Mouse (Mus musculus) urinary bladder, adult 18-20 months (tissue): Measurements from ENCODE around the gene Gnb1l.
"Not testable (repeated sequence)": the region's sequence is repeated elsewhere in the genome, so short reads cannot be mapped to it uniquely, and the experiment has no call there.

ENCODE experiments used
- DNase-seq, 2 experiments: peaks; one replicate each; pipeline ENCODE4 v3.0.0; 2022; ENCODE audit warnings: low spot score in 2 of 2, mixed read lengths in 2 of 2

Gnb1l gene

GRCm38 (mm10) chr16:18483839-18484238, 14.7 kb upstream of the Gnb1l start:
- DNase-seq: no peak

GRCm38 (mm10) chr16:18484386-18484785, 14.1 kb upstream of the Gnb1l start:
- no peak for DNase-seq

GRCm38 (mm10) chr16:18484794-18485435, 13.6 kb upstream of the Gnb1l start:
- DNase-seq: no peak

- DNase-seq: no peak
Observed at GRCm38 (mm10) chr16:18486126-18486525, 12.4 kb upstream of the Gnb1l start.

GRCm38 (mm10) chr16:18490281-18490680, 8.2 kb upstream of the Gnb1l start:
- DNase-seq: no peak

- no peak for DNase-seq
Observed at GRCm38 (mm10) chr16:18490894-18491293, 7.6 kb upstream of the Gnb1l start.

GRCm38 (mm10) chr16:18497865-18498515, 523 bp upstream of the Gnb1l start:
- peak in 1 of 2 experiments; percentile 41 for DNase-seq

GRCm38 (mm10) chr16:18498996-18499395, 483 bp downstream of the Gnb1l start:
- DNase-seq: peak in 1 of 2 experiments; percentile 57

GRCm38 (mm10) chr16:18501531-18501930, 3.0 kb downstream of the Gnb1l start:
- no peak for DNase-seq

- DNase-seq: no peak
Observed at GRCm38 (mm10) chr16:18503566-18504342, 5.2 kb downstream of the Gnb1l start.

GRCm38 (mm10) chr16:18506524-18507199, 8.1 kb downstream of the Gnb1l start:
- DNase-seq: no peak

- DNase-seq: no peak
Observed at GRCm38 (mm10) chr16:18507200-18507549, 8.7 kb downstream of the Gnb1l start.

GRCm38 (mm10) chr16:18511741-18512140, 13.2 kb downstream of the Gnb1l start:
- DNase-seq: no peak

- DNase-seq: no peak
Observed at GRCm38 (mm10) chr16:18513508-18513907, 15.0 kb downstream of the Gnb1l start.

GRCm38 (mm10) chr16:18518091-18518490, 19.6 kb downstream of the Gnb1l start:
- no peak for DNase-seq

GRCm38 (mm10) chr16:18523563-18524245, 25.2 kb downstream of the Gnb1l start:
- no peak for DNase-seq

- DNase-seq: no peak
Observed at GRCm38 (mm10) chr16:18528656-18529055, 30.1 kb downstream of the Gnb1l start.

GRCm38 (mm10) chr16:18533061-18533460, 34.5 kb downstream of the Gnb1l start:
- DNase-seq: not testable (repeated sequence)

- DNase-seq: no peak
Observed at GRCm38 (mm10) chr16:18537407-18537990, 39.0 kb downstream of the Gnb1l start.

- no peak for DNase-seq
Observed at GRCm38 (mm10) chr16:18539281-18539680, 40.8 kb downstream of the Gnb1l start.

GRCm38 (mm10) chr16:18543151-18543829, 44.8 kb downstream of the Gnb1l start:
- DNase-seq: no peak
